Mouse (Mus musculus) cerebellum, adult 11-12 months (tissue): Measurements from ENCODE around the gene Asap3.

Source experiments
- DNase-seq: peaks from one replicate; pipeline ENCODE4 v3.0.0; 2022

Asap3 gene

GRCm38 (mm10) chr4:136224240-136224559 is 18.0 kb downstream of the Asap3 start:
- no peak for DNase-seq

DNA sequence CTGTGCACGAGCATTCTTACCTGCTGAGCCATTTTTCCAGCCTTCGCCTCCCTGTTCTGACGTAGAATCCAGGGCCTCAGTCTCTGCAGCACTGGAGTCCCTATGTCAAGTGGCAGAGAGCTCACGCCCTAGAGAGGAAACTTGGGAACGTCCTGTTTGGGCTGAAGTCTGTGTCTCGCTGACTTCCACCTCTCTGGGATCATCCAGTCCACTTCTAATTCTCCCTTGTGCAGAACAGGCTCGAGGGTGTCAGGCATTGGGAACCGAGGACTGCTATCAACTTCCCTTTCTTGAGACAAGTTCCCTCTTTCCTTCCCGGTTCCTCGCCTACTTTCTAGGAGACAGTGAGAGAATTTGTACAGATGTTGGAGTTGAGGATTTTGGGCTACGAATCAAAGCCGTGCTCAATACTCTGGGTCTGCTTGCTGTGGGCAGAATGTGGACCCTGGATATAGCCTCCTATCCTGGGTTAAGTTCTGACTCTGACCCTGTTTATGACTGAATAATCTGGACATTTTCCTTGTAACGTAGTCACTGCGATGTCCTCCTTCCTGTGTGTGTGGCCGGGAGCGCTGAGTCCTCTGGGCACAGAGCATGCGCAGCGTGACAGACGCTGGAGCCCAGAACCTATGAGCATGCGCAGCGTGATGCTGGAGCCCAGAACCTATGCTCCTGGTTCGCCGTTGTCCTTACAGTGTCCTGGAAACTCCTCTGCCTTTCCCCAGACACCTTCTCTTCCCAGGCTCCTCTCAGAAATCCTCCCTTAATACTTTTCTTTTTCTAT is 18.7 kb downstream of the Asap3 start:
- no peak for DNase-seq

GRCm38 (mm10) chr4:136227408-136227807 is 21.2 kb downstream of the Asap3 start:
- DNase-seq, result no peak

DNA sequence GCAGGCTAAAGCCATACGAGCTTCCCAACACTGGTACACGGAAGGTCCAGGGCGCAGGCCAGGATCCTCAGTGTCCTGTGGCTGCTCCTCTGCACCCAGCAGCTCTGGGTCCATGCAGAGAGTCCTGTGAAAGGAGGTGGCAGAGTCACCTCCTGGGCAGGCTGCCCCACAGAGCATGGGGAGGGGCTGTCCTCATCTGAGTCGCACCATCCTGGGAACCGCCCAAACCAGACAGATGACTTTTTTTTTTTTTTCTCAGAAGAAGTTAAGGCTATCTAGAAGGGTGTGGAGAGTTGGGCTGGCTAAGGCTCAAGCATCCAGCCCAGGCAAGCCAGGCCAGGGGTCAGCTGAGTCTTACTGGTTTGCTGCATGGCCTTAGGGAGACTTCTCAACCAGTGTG is 22.5 kb downstream of the Asap3 start:
- DNase-seq, result no peak

DNA sequence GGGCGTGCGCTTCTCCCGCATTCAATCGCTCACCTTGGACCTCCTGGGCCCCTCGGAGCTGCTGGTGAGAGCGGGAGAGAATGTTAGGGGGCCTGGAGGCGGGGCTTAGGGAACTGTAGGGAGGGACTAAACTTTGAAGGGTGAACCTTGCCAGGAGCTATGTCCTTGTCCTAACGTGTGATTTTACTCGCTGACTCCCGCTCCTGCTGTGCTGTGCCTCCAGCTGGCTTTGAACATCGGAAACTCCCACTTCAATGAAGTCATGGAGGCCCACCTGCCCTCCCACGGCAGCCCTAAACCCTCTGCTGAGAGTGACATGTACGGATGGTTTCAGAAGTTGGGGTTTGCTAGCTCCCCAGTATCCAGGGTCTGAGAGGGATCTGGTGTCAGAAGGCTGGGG is 32.5 kb downstream of the Asap3 start:
- no peak for DNase-seq

GRCm38 (mm10) chr4:136239111-136239510 is 32.9 kb downstream of the Asap3 start:
- no peak for DNase-seq

DNA sequence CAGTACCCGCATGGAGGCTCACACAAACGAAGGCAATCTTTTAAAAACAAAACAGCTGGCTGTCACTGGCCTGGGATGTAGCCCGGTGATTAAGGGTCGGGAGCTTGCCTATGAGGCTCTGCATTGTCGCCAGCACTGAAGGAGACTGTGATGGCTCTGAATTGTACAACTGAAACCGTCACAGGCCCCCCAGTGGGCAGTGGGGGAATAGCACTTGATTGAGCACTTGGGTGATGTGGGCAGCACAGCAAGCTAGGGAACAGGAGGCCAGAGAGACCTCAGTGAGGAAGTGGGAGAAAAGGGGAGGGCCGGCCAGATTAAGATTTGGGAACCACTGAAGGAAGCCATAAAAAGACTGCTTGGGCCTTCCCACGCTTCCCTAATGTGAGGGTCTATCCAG is 33.5 kb downstream of the Asap3 start:
- peak; percentile 63 for DNase-seq

DNA sequence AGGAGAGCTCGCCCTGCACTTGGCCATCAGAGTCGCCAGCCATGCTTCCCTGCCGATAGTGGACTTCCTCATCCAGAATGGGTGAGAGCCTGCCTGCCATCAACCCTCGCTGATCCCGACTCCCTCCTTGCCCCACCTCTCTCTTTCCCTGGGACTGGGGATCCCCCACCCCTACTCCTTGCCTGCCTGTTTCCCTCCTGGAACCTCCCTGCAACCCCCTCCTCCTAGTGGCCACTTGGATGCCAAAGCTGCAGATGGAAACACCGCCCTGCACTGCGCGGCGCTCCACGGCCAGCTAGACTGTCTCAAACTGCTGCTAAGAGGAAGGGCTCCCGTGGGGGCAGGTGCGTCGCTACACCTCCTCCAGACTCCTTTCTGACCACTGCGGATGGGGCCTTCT is 34.0 kb downstream of the Asap3 start:
- no peak for DNase-seq

- no peak for DNase-seq
Measured at GRCm38 (mm10) chr4:136240955-136241354, 34.8 kb downstream of the Asap3 start.

GRCm38 (mm10) chr4:136242065-136242703 is 36.0 kb downstream of the Asap3 start:
- no peak for DNase-seq

GRCm38 (mm10) chr4:136242728-136243127 is 36.6 kb downstream of the Asap3 start:
- no peak for DNase-seq

DNA sequence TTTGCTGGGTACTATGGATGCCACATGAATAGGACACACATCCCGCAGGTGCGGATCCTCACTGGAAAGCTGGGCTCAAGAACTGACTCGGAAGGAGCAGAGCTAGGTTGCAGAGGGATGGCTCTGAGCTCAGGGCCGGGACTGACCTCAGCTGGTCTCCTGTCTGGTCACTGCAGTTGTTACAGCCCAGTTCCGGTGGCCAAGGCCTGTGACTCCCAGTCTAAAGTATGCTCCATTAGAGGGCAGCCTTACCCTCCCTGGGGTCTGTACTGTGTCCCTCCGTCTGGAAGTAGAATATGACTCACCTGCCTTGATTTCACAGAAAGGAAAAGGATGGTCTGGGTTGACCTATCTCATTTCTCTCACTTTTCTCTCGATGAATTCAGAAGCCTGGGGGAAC is 38.0 kb downstream of the Asap3 start:
- no peak for DNase-seq

DNA sequence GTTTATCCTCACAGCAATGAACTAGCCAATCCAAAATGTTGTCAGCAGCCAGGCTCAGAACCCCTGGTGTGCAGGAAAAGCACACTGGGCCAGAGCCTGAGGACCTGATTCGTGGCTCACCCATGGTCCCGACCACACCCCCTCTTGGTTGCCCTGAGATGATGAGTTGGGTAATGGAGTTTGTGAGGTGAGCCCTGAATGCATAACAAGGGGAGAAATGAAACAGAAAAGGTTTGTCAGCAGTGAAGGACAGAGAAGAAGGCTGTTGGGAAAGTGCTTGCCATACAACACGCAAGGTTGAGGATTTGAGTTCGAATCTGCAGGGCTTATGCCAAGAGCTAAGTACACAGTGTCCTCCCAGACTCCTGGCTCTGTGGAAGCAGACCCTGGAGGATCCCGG is 39.5 kb downstream of the Asap3 start:
- no peak for DNase-seq

GRCm38 (mm10) chr4:136246568-136246969 is 40.4 kb downstream of the Asap3 start:
- DNase-seq, result no peak

DNA sequence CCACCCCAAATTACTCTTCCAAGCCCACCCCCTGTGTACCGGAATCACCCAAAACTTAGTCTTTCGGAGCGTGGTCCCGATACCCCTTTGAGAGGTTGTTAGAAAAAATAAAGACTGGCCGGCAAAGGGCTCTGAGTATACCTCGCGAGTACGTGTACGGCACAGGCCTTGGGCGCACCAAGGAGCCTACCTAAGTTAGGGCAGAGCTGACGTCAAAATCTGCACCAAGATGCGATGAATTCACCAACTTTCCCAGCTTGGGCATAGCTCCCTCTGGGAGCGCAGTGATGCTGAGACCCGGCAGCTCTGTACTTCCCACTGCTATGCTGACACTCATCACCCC is 41.2 kb downstream of the Asap3 start:
- no peak for DNase-seq

DNA sequence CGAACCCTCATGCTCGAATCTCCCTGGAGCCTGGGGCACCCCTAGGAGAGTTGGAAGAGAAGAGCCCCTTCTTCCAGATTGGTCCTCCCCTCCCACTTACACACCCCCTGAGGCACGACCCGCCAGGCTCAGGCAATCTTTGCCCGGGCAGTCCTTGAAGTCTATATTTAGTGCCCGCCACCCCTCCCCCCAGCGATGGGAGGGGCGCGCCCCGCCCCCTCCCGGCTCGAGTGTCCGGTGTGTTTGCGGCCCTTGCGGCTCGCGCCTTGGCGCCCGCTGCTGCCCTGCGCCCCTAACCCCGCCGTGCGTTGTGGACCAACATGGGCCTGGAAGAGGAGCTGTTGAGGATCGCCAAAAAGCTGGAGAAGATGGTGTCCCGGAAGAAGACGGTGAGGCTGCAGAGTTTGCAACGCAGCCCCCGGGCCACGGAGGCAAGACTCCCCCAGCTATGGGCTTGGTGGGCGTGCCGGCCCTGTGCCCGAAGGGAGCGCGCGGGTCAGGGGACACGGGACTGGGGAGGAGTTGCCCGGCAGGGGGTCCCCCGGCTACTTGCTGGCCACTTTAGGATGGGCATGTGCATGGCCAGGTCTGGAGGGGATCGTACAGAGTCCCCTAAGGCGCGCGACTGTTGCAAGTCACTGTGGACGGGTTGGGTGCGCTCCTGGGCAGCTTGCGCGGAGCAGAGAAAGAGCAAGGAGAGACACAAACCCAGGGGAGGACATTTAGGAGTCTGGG is 41.7 kb downstream of the Asap3 start, which contains the start of gene Tcea3:
Gene Tcea3 (plus strand): TSS at position 1 of the 735 bp plus-strand sequence.
- no peak for DNase-seq

DNA sequence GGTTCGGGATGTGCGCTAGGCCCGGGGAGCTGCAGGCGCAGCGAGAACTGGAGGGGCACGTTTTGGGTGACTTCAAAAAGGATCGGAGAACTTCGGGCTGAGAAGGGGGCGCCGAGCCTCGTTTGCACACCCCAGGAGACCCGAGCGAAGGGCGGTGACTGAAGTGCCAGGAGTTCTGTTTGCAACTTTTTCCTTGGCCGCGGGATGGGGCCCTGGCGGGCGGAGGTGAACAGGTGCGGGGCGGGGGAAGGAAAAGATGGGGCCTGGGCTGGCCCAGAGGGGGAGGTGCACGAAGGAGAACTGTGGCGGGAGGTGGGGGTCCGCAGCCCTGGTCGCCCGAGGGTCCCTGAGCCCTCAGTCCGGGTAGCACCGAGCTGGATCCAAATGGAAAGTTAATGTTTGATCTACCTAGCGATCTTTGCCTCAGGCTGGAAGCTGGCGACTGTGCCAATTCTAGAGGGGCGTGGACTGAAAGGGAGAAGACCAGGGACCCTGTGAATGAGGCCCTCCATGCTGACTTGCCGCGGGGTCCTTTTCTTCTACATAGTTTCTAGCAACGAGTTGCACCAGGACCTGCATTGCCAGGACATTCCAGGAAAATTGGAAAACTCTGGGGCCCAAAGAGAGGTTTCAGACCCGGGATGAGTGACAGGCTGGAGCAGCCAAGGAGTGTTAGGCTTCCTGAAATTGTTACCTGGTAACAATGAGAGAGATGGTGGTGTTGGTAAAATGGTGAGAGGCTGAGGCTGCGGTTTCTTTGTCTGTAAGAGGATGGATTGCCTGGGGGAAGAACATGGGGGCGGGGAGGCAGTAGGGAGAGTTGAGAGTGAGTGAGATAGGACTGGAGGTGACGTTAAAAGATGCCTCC is 42.5 kb downstream of the Asap3 start:
- DNase-seq, result no peak

- no peak for DNase-seq
Measured at GRCm38 (mm10) chr4:136249332-136249647, 43.1 kb downstream of the Asap3 start.

DNA sequence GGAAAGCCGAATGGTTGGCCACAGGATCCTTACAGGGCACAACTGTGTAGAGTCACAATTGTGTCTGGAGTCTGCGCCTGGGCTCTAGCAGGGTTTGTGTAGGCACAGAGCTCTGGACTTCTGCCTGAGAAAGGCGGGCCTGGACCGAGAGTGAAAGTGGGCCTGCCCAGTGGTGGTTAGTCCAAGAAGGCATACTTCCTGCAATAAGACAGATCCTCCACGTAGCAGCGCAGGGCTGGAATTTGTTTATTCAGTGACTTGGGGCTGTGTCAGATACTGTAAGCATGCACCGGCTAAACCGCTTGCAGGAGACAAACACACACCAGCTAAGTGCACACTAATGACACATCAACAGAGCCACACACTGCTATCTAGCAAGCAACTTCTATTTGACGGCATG is 43.6 kb downstream of the Asap3 start:
- no peak for DNase-seq

DNA sequence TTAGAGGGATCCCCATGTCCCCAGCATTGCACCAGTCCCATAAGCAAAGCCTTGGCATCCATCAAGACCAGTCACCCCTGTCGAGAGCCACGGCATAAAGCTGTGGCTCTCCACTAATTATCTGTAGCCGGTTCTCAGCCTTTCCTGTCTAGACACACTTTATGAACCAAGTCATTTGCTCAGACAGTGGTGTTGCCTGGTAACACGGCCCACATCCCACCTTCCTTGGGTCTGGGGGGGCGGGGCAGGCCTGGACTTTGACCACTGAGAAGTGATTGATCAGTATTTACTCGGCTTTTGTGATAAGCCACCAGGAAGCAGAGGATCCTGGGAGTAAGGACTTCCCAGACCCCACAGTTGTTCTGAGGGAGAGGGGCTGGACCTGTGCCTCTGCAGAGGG is 49.8 kb downstream of the Asap3 start:
- no peak for DNase-seq

GRCm38 (mm10) chr4:136256696-136257095 is 50.5 kb downstream of the Asap3 start:
- no peak for DNase-seq

- DNase-seq, result no peak
Measured at GRCm38 (mm10) chr4:136259916-136260315, 53.8 kb downstream of the Asap3 start.

DNA sequence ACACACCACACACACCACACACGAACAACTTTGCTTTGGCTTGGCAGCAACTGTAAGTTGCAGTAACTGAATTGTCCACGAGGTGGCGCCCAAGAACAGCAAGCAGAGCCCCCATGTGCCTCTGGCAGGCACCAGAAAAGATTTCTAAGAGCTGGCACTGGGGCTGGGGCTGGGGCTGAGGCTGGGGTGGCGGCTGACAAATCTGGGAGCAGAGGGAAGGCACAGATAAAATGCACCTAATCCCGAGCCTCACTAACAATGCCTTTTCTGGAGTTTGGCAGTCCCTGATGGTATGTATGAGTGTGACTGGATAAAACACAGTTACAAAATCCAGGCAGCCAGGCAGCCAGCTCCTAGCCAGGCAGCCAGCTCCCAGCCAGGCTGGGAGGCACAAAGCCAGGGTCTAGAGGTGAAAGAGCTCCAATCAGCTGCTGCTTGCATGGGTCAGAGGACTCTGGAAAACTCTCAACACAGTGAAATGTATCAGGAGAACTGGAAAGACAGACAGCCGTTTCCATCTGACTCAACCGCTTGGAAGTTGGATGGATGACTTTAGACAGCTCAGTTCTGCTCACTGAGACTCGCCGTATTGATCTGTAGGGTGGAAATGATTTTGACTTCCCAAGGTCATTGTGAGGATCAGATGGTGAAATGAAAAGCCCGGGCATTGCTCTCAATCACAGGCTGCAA is 54.5 kb downstream of the Asap3 start:
- peak; percentile 41 for DNase-seq
